Mouse (Mus musculus): ENCODE results near the gene Cbfb. TPM values are rescaled to one million over a fixed set of nuclear protein-coding genes. Genes with fewer than 3 reads are reported as not detected.

Gene Cbfb
- total RNA-seq, 2 experiments from 2014 or later, result 200 to 204 TPM

Other genes starting within 250 kb of the Cbfb start
- not detected in 2 replicates for gene Ces2e, start 244.4 kb upstream of the Cbfb start, total RNA-seq (2015)
- not detected in 2 replicates for gene Ces2e, start 244.4 kb upstream of the Cbfb start, total RNA-seq (2017)
- gene Ces2f, start 223.3 kb upstream of the Cbfb start, total RNA-seq (2015), result not detected in 2 replicates
- gene Ces2f, start 223.3 kb upstream of the Cbfb start, total RNA-seq (2017), result not detected in 2 replicates
- 2.8 and 5.9 TPM in 2 replicates for gene Ces2g, start 209.0 kb upstream of the Cbfb start, total RNA-seq (2015)
- gene Ces2g, start 209.0 kb upstream of the Cbfb start, total RNA-seq (2017), result 1.2 and 1.7 TPM in 2 replicates
- not detected in 2 replicates for gene Ces2h, start 169.8 kb upstream of the Cbfb start, total RNA-seq (2015)
- gene Ces2h, start 169.8 kb upstream of the Cbfb start, total RNA-seq (2017), result not detected in 2 replicates
- not detected in 2 replicates for gene Ces3a, start 122.1 kb upstream of the Cbfb start, total RNA-seq (2015)
- gene Ces3a, start 122.1 kb upstream of the Cbfb start, total RNA-seq (2017), result not detected in 2 replicates
- not detected in 2 replicates for gene Ces3b, start 86.9 kb upstream of the Cbfb start, total RNA-seq (2015)
- gene Ces3b, start 86.9 kb upstream of the Cbfb start, total RNA-seq (2017), result not detected in 2 replicates
- gene Ces4a, start 38.9 kb upstream of the Cbfb start, total RNA-seq (2015), result not detected in 2 replicates
- gene Ces4a, start 38.9 kb upstream of the Cbfb start, total RNA-seq (2017), result not detected in 2 replicates
- gene D230025D16Rik, start 54.5 kb downstream of the Cbfb start, total RNA-seq (2015), result 26.7 and 27.4 TPM in 2 replicates
- gene D230025D16Rik, start 54.5 kb downstream of the Cbfb start, total RNA-seq (2017), result 22.5 and 27.8 TPM in 2 replicates
- gene B3gnt9, start 84.5 kb downstream of the Cbfb start, total RNA-seq (2015), result 0.31 TPM in 1 of 2 replicates, not detected in the other
- gene B3gnt9, start 84.5 kb downstream of the Cbfb start, total RNA-seq (2017), result 0.15 TPM in 1 of 2 replicates, not detected in the other
- 10.6 and 11.1 TPM in 2 replicates for gene Tradd, start 93.9 kb downstream of the Cbfb start, total RNA-seq (2015)
- 13.3 and 13.5 TPM in 2 replicates for gene Tradd, start 93.9 kb downstream of the Cbfb start, total RNA-seq (2017)
- gene Fbxl8, start 94.0 kb downstream of the Cbfb start, total RNA-seq (2015), result 4.1 and 6.3 TPM in 2 replicates
- 3.3 and 3.6 TPM in 2 replicates for gene Fbxl8, start 94.0 kb downstream of the Cbfb start, total RNA-seq (2017)
- 0.22 TPM in 1 of 2 replicates, not detected in the other for gene Hsf4, start 99.1 kb downstream of the Cbfb start, total RNA-seq (2015)
- not detected in 2 replicates for gene Hsf4, start 99.1 kb downstream of the Cbfb start, total RNA-seq (2017)
- gene Nol3, start 105.5 kb downstream of the Cbfb start, total RNA-seq (2015), result not detected in 2 replicates
- gene Nol3, start 105.5 kb downstream of the Cbfb start, total RNA-seq (2017), result 0.07 TPM in 1 of 2 replicates, not detected in the other
- 0.14 and 1.1 TPM in 2 replicates for gene 4931428F04Rik, start 119.2 kb downstream of the Cbfb start, total RNA-seq (2015)
- 0.18 and 0.94 TPM in 2 replicates for gene 4931428F04Rik, start 119.2 kb downstream of the Cbfb start, total RNA-seq (2017)
- gene Exoc3l, start 125.4 kb downstream of the Cbfb start, total RNA-seq (2015), result 0.09 and 0.25 TPM in 2 replicates
- 0.26 TPM in 1 of 2 replicates, not detected in the other for gene Exoc3l, start 125.4 kb downstream of the Cbfb start, total RNA-seq (2017)
- 75.8 and 76.8 TPM in 2 replicates for gene E2f4, start 127.0 kb downstream of the Cbfb start, total RNA-seq (2015)
- 26.9 and 33.7 TPM in 2 replicates for gene E2f4, start 127.0 kb downstream of the Cbfb start, total RNA-seq (2017)
- 0.46 and 0.58 TPM in 2 replicates for gene Elmo3, start 134.9 kb downstream of the Cbfb start, total RNA-seq (2015)
- 0.20 and 0.51 TPM in 2 replicates for gene Elmo3, start 134.9 kb downstream of the Cbfb start, total RNA-seq (2017)
- 0.89 and 1.8 TPM in 2 replicates for gene Lrrc29, start 155.6 kb downstream of the Cbfb start, total RNA-seq (2015)
- 1.7 and 3.1 TPM in 2 replicates for gene Lrrc29, start 155.6 kb downstream of the Cbfb start, total RNA-seq (2017)
- gene Tmem208, start 155.7 kb downstream of the Cbfb start, total RNA-seq (2015), result 65.7 and 72.3 TPM in 2 replicates
- gene Tmem208, start 155.7 kb downstream of the Cbfb start, total RNA-seq (2017), result 33.0 and 40.9 TPM in 2 replicates
- gene Fhod1, start 177.3 kb downstream of the Cbfb start, total RNA-seq (2015), result 10.9 and 12.6 TPM in 2 replicates
- gene Fhod1, start 177.3 kb downstream of the Cbfb start, total RNA-seq (2017), result 5.1 and 7.2 TPM in 2 replicates
- 0.56 and 0.87 TPM in 2 replicates for gene Slc9a5, start 178.2 kb downstream of the Cbfb start, total RNA-seq (2015)
- 0.73 and 0.77 TPM in 2 replicates for gene Slc9a5, start 178.2 kb downstream of the Cbfb start, total RNA-seq (2017)
- gene Plekhg4, start 202.6 kb downstream of the Cbfb start, total RNA-seq (2015), result 0.22 TPM in 1 of 2 replicates, not detected in the other
- 0.11 and 0.16 TPM in 2 replicates for gene Plekhg4, start 202.6 kb downstream of the Cbfb start, total RNA-seq (2017)
- gene Kctd19, start 242.8 kb downstream of the Cbfb start, total RNA-seq (2015), result not detected in 2 replicates
- gene Kctd19, start 242.8 kb downstream of the Cbfb start, total RNA-seq (2017), result not detected in 2 replicates
- gene Lrrc36, start 242.9 kb downstream of the Cbfb start, total RNA-seq (2015), result 0.07 TPM in 1 of 2 replicates, not detected in the other
- gene Lrrc36, start 242.9 kb downstream of the Cbfb start, total RNA-seq (2017), result not detected in 2 replicates

Measured in megakaryocyte, adult 5-6 weeks (primary cell).